Mouse (Mus musculus) lung, adult 2 months (tissue): ENCODE measurements at regions not wholly inside any gene's neighbourhood (a gene's known extent, or its start where the extent isn't known, plus 50 kb on each side); places are given as distances from the start of the nearest gene placed in this dataset.

Experiments used
- CTCF ChIP-seq: fragments of 200-500 bp; IDR thresholded peaks from 2 replicates; pipeline ENCODE4 v1.5.1; 2011; ENCODE audit warnings: mild to moderate bottlenecking, low read length, control low read depth; ENCODE audit not compliant: insufficient read depth
- POLR2A ChIP-seq: fragments of 200-500 bp; IDR thresholded peaks from 2 replicates; pipeline ENCODE4 v1.6.1; 2011; ENCODE audit warnings: low read depth, mild to moderate bottlenecking, control low read depth, low read length, borderline replicate concordance; ENCODE audit errors: extremely low read depth

GRCm38 (mm10) chr5:51041541-51042217, 525.8 kb downstream of the Ppargc1a start:
- TF ChIP-seq POLR2A = no peak
- TF ChIP-seq CTCF = no peak
